Mouse (Mus musculus): ENCODE results near the gene Gm44973.

DNA sequence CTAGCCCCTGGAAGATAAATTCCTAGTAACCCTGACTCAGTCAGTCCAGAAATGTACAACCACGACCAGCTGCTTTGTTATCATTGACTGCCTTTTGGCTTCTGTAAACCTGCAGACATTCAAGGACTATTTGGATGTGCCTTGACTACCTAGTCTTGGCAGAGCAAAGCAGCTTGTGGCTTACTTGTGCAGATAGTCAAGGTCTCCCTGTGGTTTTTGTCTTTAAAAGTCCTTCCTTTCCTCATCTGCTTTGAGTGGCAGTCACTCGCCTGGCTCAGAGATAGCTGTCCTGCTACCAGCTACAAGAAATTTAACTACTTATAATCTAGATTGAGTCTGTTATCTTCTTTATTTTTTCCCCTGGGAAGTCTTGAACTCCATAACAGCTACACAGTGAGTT lies 29.7 kb downstream of the Gm44973 start:
- TF ChIP-seq TAL1 (conservative IDR thresholded peaks at IDR 0.05; ENCODE audit: low read depth, low read length): no peak
- TF ChIP-seq CTCF (IDR thresholded peaks at IDR 0.05; ENCODE audit: low read depth, low read length): no peak

Measured in G1E (cell line).